Mouse (Mus musculus) heart, embryonic 12.5 days (tissue): ENCODE results near the gene Rrp1b. TPM values are rescaled to one million over a fixed set of nuclear protein-coding genes. Genes with fewer than 3 reads are reported as not detected.
"Not testable (repeated sequence)": the region's sequence is repeated elsewhere in the genome, so short reads cannot be mapped to it uniquely, and the experiment has no call there.

Experiments
- ATAC-seq: fragments of 200-750 bp; cut with Nextera tagmentation; 2 replicates; pipeline ENCODE4 v1.8.0; 2017; ENCODE audit warnings: moderate TSS enrichment, moderate library complexity; ENCODE audit not compliant: insufficient number of reproducible peaks, low FRiP score
- H3K27ac ChIP-seq: fragments of 300-500 bp; sonication (generic); 2 replicates; pipeline ENCODE4 v1.5.1; 2016; ENCODE audit warnings: mild to moderate bottlenecking, moderate library complexity; ENCODE audit not compliant: poor library complexity, severe bottlenecking
- H3K27me3 ChIP-seq: fragments of 300-500 bp; sonication (generic); replicated peaks from 2 replicates; pipeline ENCODE4 v1.6.1; 2016; ENCODE audit warnings: mild to moderate bottlenecking, moderate library complexity
- H3K36me3 ChIP-seq: fragments of 300-500 bp; sonication (generic); 2 replicates; pipeline ENCODE4 v1.6.1; 2016; ENCODE audit warnings: mild to moderate bottlenecking, moderate library complexity
- H3K4me1 ChIP-seq: fragments of 300-500 bp; sonication (generic); replicated peaks from 2 replicates; pipeline ENCODE4 v1.6.1; 2016; ENCODE audit warnings: mild to moderate bottlenecking
- H3K4me2 ChIP-seq: fragments of 300-500 bp; sonication (generic); 2 replicates; pipeline ENCODE4 v1.6.1; 2016; ENCODE audit warnings: mild to moderate bottlenecking, moderate library complexity
- H3K4me3 ChIP-seq: fragments of 300-500 bp; sonication (generic); 2 replicates; pipeline ENCODE4 v1.5.1; 2016; ENCODE audit warnings: mild to moderate bottlenecking
- H3K9ac ChIP-seq: fragments of 300-500 bp; sonication (generic); 2 replicates; pipeline ENCODE4 v1.6.1; 2016; ENCODE audit warnings: mild to moderate bottlenecking, moderate library complexity
- H3K9me3 ChIP-seq: fragments of 300-500 bp; sonication (generic); replicated peaks from 2 replicates; pipeline ENCODE4 v1.6.1; 2016; ENCODE audit warnings: mild to moderate bottlenecking, moderate library complexity
- WGBS: fragments of 180-500 bp; shearing (Covaris S2); methylation state at CpG from one replicate; pipeline ENCODE4 v1.1.7; 2016; 5-methylcytosine and 5-hydroxymethylcytosine counted together
- polyA plus RNA-seq: library from polyadenylated mRNA; unstranded; fragments of >200 nt; fragmentation: Nextera tagmentation; extraction: Ambion mirVana; gene quantifications from 2 replicates; pipeline ENCODE4 v1.2.1, GENCODE M21; 2016

Gene Rrp1b
- polyA plus RNA-seq, 1 experiment from 2014 or later: 39.9 TPM

- no peaks in the 10 kb centered on the region for H3K36me3 ChIP-seq
- H3K9me3 ChIP-seq: peaks cover 8% of the 10 kb centered on the region; the same call in 1 of the 2 replicates
- no peaks in the 10 kb centered on the region for H3K27me3 ChIP-seq
- no peak overlapping the region for H3K9ac ChIP-seq
- H3K4me2 ChIP-seq: peak overlapping the region; percentile 68
- H3K4me3 ChIP-seq: peak overlapping the region; percentile 39
- H3K4me1 ChIP-seq: peaks cover 7% of the 10 kb centered on the region
- H3K27ac ChIP-seq: 0 out of 2 replicates have a peak overlapping the region, but pooled peaks have one; percentile 5
- WGBS: 16% methylated on average over 1 of the region's 1 CpGs
- peak; percentile 36; the same call in 1 of the 2 replicates for ATAC-seq
Observed at GRCm38 (mm10) chr17:32091032-32091363, 55.1 kb downstream of the Rrp1b start.

DNA sequence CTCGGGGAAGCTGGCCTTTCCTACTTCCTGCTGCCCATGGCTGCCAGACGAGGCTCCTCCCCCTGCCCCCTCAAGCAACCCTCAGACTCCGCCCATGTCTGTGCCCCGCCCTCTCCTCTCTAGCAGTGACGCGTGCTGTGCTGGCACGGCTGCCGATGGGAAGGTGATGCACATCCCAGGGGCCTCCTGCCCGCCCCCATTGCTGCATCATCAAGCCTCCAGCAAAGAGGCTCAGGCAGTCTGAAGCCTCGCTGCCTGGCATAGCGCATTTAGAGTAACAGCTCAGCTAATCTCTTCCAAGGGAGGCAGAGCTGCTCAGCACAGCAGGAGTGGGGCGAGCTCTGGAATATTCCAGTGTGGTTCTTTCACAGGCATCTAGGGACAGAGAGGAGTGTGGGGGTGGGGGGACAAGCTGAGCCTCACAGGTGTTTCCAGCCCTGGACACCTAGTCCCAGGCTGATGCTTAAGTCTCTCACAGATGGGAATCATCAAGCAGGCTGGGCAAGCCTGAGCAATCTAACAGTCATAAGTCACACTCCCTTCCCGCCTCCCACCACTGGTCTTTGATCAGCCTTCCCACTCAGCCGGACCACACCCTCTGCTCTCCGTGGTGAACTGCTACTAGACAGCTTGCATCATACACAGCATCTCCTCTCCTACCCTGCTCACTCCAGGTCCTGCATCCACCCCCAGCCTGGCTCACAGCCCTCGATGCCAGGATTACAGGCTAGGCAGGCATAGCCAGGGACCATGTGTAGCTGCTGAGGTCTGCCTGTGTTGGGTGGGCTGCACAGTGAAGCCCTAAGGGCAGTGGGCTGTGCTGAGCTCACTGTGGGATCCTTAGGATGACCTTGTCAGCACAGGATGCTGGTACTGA lies 55.7 kb downstream of the Rrp1b start:
- WGBS: 12% methylated on average over 16 of the region's 16 CpGs
- H3K9ac ChIP-seq: 0 out of 2 replicates have a peak overlapping the region, but pooled peaks have one; percentile 45
- H3K27me3 ChIP-seq: not testable (repeated sequence)

DNA sequence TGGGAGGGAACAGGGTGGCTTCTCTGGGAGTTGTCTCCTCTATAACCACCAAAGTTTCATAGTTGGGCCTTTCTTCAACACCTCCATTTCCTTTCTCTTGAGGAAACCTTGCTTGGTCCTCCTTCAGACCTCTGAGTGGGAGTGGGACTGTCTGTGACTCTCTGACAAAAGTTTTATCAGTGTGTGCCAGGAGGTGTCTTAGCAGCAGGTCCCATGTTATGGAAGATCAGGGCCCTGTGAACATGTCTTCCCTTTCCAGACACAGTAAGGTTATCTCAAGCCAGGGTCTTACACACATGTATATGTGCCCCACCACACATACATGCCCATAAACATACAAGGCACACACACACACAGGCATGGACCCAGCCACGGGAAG lies 56.3 kb downstream of the Rrp1b start:
- peaks cover 7% of the 10 kb centered on the region for H3K4me1 ChIP-seq
- H3K36me3 ChIP-seq: no peaks in the 10 kb centered on the region
- H3K4me2 ChIP-seq: no peak overlapping the region
- no peak for ATAC-seq
- WGBS: 78% methylated on average over 1 of the region's 1 CpGs
- H3K27ac ChIP-seq: no peak overlapping the region
- no peak overlapping the region for H3K9ac ChIP-seq
- H3K9me3 ChIP-seq: peaks cover 8% of the 10 kb centered on the region; the same call in 1 of the 2 replicates
- H3K27me3 ChIP-seq: 0 out of 2 replicates have a peak, but pooled peaks cover 2% of the 10 kb centered on the region
- no peak overlapping the region for H3K4me3 ChIP-seq

More for the DNA sequence above, 55.7 kb downstream of the Rrp1b start:
- Histone ChIP-seq H3K27ac (peak overlapping the region; percentile 27; the same call in 1 of the 2 replicates), H3K4me2 (peak overlapping the region; percentile 68), H3K4me3 (peak overlapping the region; percentile 39)
- H3K4me1 ChIP-seq, H3K9me3 ChIP-seq, H3K36me3 ChIP-seq: not testable (repeated sequence)
- peak; percentile 98 for ATAC-seq

DNA sequence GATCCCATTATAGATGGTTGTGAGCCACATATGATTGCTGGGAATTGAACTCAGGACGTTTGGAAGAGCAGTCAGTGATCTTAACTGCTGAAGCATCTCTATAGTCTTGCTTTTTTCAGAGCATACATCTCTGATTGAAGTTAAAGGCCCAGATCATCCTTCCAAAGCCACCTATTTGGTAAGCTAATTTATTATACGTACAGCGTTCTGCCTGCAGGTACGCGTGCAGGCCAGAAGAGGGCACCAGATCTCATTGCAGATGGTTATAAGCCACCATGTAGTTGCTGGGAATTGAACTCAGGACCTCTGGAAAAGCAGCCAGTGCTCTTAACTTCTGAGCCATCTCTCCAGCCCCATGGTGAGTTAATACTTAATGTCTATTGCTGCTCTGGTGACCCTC lies 57.0 kb downstream of the Rrp1b start:
- H3K4me1 ChIP-seq: peaks cover 7% of the 10 kb centered on the region
- 0 out of 2 replicates have a peak, but pooled peaks cover 7% of the 10 kb centered on the region for H3K27me3 ChIP-seq
- H3K36me3 ChIP-seq: no peaks in the 10 kb centered on the region
- no peak overlapping the region for H3K4me3 ChIP-seq
- no peak overlapping the region for H3K27ac ChIP-seq
- WGBS: 83% methylated on average over 5 of the region's 5 CpGs
- ATAC-seq: no peak
- H3K4me2 ChIP-seq: no peak overlapping the region
- peaks cover 8% of the 10 kb centered on the region; the same call in 1 of the 2 replicates for H3K9me3 ChIP-seq
- H3K9ac ChIP-seq: no peak overlapping the region

GRCm38 (mm10) chr17:32097676-32098075 lies 61.8 kb downstream of the Rrp1b start:
- peaks cover 8% of the 10 kb centered on the region; the same call in 1 of the 2 replicates for H3K9me3 ChIP-seq
- WGBS: 44% methylated on average over 1 of the region's 1 CpGs
- no peak overlapping the region for H3K9ac ChIP-seq
- no peak overlapping the region for H3K27ac ChIP-seq
- no peak overlapping the region for H3K4me2 ChIP-seq
- H3K36me3 ChIP-seq: no peaks in the 10 kb centered on the region
- H3K4me1 ChIP-seq: peaks cover 12% of the 10 kb centered on the region
- peaks cover 28% of the 10 kb centered on the region for H3K27me3 ChIP-seq
- H3K4me3 ChIP-seq: no peak overlapping the region
- ATAC-seq: no peak

DNA sequence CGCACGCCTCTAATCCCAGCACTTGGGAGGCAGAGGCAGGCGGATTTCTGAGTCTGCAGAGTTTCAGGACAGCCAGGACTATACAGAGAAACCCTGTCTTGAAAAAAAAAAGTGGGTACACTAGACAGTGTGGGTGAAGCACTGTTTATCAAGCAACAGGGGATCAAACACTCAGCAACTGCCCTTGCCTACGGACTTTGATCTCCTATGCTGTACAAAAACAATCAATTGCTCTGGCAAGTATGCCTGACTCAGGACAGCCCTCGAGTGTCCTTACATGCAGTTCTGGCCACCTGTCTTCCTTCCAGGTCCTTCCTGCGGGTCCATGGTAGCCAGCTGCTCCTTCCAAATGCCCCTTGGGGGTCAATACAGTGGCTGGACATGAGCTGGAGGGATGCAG lies 63.0 kb downstream of the Rrp1b start:
- not testable (repeated sequence) for H3K9ac ChIP-seq, H3K9me3 ChIP-seq, H3K4me3 ChIP-seq, H3K36me3 ChIP-seq, ATAC-seq, H3K27ac ChIP-seq, H3K4me2 ChIP-seq
- H3K4me1 ChIP-seq: peaks cover 12% of the 10 kb centered on the region
- peaks cover 32% of the 10 kb centered on the region for H3K27me3 ChIP-seq
- 89% methylated on average over 6 of the region's 6 CpGs for WGBS

GRCm38 (mm10) chr17:32099574-32099942 lies 63.7 kb downstream of the Rrp1b start:
- Histone ChIP-seq H3K9ac (peak overlapping the region; percentile 73), H3K27ac (no peak overlapping the region)

GRCm38 (mm10) chr17:32099943-32100586 lies 64.2 kb downstream of the Rrp1b start:
- Histone ChIP-seq H3K4me2 (peak overlapping the region; percentile 97), H3K27ac (no peak overlapping the region), H3K4me1 (peaks cover 12% of the 10 kb centered on the region), H3K27me3 (peaks cover 39% of the 10 kb centered on the region), H3K9me3 (no peaks in the 10 kb centered on the region), H3K9ac (peak overlapping the region; percentile 73), H3K4me3 (peak overlapping the region; percentile 53), H3K36me3 (no peaks in the 10 kb centered on the region)
- peak; percentile 92 for ATAC-seq
- 2% methylated on average over 44 of the region's 44 CpGs for WGBS

More at GRCm38 (mm10) chr17:32099574-32099942, 63.7 kb downstream of the Rrp1b start:
- Histone ChIP-seq H3K4me3 (peak overlapping the region; percentile 53), H3K4me1 (peaks cover 12% of the 10 kb centered on the region), H3K27me3 (peaks cover 34% of the 10 kb centered on the region), H3K36me3 (no peaks in the 10 kb centered on the region), H3K4me2 (peak overlapping the region; percentile 97), H3K9me3 (no peaks in the 10 kb centered on the region)
- peak; percentile 23; the same call in 1 of the 2 replicates for ATAC-seq
- WGBS: 29% methylated on average over 8 of the region's 8 CpGs

GRCm38 (mm10) chr17:32103054-32103453 lies 67.2 kb downstream of the Rrp1b start:
- no peaks in the 10 kb centered on the region for H3K36me3 ChIP-seq
- no peak overlapping the region for H3K4me2 ChIP-seq
- H3K9ac ChIP-seq: no peak overlapping the region
- no peaks in the 10 kb centered on the region for H3K9me3 ChIP-seq
- H3K27ac ChIP-seq: no peak overlapping the region
- WGBS: 18% methylated on average over 4 of the region's 4 CpGs
- H3K4me1 ChIP-seq: peaks cover 12% of the 10 kb centered on the region
- ATAC-seq: no peak
- peaks cover 40% of the 10 kb centered on the region for H3K27me3 ChIP-seq
- H3K4me3 ChIP-seq: no peak overlapping the region

GRCm38 (mm10) chr17:32106358-32106757 lies 70.5 kb downstream of the Rrp1b start:
- 59% methylated on average over 2 of the region's 2 CpGs for WGBS
- Histone ChIP-seq H3K4me3 (no peak overlapping the region), H3K9me3 (no peaks in the 10 kb centered on the region), H3K27me3 (peaks cover 19% of the 10 kb centered on the region), H3K27ac (no peak overlapping the region), H3K4me1 (peaks cover 13% of the 10 kb centered on the region), H3K36me3 (no peaks in the 10 kb centered on the region), H3K4me2 (no peak overlapping the region), H3K9ac (no peak overlapping the region)
- ATAC-seq: no peak

- H3K4me2 ChIP-seq: no peak overlapping the region
- no peak for ATAC-seq
- no peaks in the 10 kb centered on the region for H3K9me3 ChIP-seq
- H3K27me3 ChIP-seq: peaks cover 19% of the 10 kb centered on the region
- 53% methylated on average over 5 of the region's 5 CpGs for WGBS
- H3K9ac ChIP-seq: no peak overlapping the region
- no peaks in the 10 kb centered on the region for H3K36me3 ChIP-seq
- H3K4me3 ChIP-seq: no peak overlapping the region
- H3K4me1 ChIP-seq: peaks cover 14% of the 10 kb centered on the region
- no peak overlapping the region for H3K27ac ChIP-seq
Observed at GRCm38 (mm10) chr17:32107877-32108276, 72.0 kb downstream of the Rrp1b start.
